Mouse (Mus musculus) liver, adult 2 months (tissue): Measurements from ENCODE around the gene Ccr10.

Source experiments
- CTCF ChIP-seq: fragments of 200-500 bp; IDR thresholded peaks from 2 replicates; pipeline ENCODE4 v1.5.1; 2011; ENCODE audit warnings: low read depth, low read length, control low read depth
- POLR2A ChIP-seq: fragments of 200-500 bp; IDR thresholded peaks from 2 replicates; pipeline ENCODE4 v1.6.1; 2011; ENCODE audit warnings: low read length, control low read depth; ENCODE audit not compliant: insufficient read depth; ENCODE audit errors: extremely low read depth

DNA sequence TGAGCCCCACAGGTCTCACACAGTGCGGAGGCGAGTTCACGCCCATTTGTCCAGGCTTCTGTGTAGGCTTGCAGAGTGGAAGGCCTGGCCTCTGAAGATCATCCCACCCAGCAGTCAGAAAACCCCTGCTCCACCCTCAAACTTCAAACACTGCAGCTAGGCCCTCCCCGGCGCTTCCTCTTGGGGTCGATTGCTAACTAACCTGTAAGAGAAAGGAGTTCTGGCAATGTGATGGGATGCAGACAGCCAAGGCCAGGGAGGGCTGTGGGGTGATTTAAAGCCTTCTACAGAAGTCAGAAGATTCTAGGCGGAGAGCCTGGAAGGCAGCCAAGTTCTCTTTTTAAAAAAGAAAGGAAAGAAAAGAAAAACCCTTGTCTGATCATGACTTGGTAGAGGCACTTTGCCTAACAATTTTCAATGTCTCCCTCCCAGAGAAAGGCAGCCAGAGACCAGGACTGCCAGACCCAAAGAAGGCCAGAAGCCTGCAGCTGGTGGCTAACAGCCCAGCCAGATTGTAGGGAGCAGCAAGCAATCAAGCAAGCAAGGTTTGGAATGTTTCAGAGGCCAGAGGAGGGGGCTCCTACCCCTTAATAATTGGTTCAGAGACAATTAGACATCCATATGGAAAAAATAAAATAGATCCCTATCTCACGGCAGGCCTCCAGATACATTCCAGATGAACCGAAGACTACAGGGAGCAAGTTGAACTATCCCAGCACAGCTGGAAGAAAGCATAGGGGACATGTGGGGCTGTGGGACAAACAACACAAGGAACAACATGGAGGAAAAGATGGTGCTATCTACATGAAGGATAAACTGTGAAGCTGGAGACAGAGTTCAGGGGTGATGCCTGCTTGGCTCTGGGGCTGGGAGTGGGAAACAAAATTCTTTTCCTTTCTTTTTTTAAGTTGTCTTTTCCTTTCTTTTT lies 25.8 kb downstream of the Ccr10 start:
- TF ChIP-seq POLR2A (no peak), CTCF (no peak)
